Mouse (Mus musculus): ENCODE results near the gene Tspyl3. TPM values are rescaled to one million over a fixed set of nuclear protein-coding genes. Genes with fewer than 3 reads are reported as not detected.

Tspyl3 gene
- polyA plus RNA-seq, 1 experiment from 2014 or later: 11.7 TPM

- H3K27ac ChIP-seq (replicated peaks): no peak overlapping the region
- peaks cover 12% of the 10 kb centered on the region for H3K4me1 ChIP-seq
- H3K36me3 ChIP-seq: no peaks in the 10 kb centered on the region
- no peaks in the 10 kb centered on the region for H3K9me3 ChIP-seq
- H3K4me3 ChIP-seq: no peak overlapping the region
- no peak for ATAC-seq (ENCODE audit: low FRiP score, low read depth)
- no peak overlapping the region for H3K9ac ChIP-seq (replicated peaks)
- H3K27me3 ChIP-seq: no peaks in the 10 kb centered on the region
- no peak overlapping the region for H3K4me2 ChIP-seq (replicated peaks)
Observed at GRCm38 (mm10) chr2:153222130-153222529, 3.1 kb downstream of the Tspyl3 start.

- H3K27me3 ChIP-seq: no peaks in the 10 kb centered on the region
- 86% methylated on average over 4 of the region's 4 CpGs for WGBS
- no peaks in the 10 kb centered on the region for H3K9me3 ChIP-seq
- no peaks in the 10 kb centered on the region for H3K36me3 ChIP-seq
- H3K4me2 ChIP-seq (replicated peaks): no peak overlapping the region
- no peak overlapping the region for H3K9ac ChIP-seq (replicated peaks)
- no peak for ATAC-seq (ENCODE audit: low FRiP score, low read depth)
- no peak overlapping the region for H3K27ac ChIP-seq (replicated peaks)
- no peak overlapping the region for H3K4me3 ChIP-seq
- H3K4me1 ChIP-seq: peaks cover 12% of the 10 kb centered on the region
Observed at GRCm38 (mm10) chr2:153221620-153222019, 3.6 kb downstream of the Tspyl3 start.

- H3K27ac ChIP-seq (replicated peaks): no peak overlapping the region; the same call in 1 of the 2 replicates
- H3K4me2 ChIP-seq (replicated peaks): no peak overlapping the region
- H3K9me3 ChIP-seq: no peaks in the 10 kb centered on the region
- H3K9ac ChIP-seq (replicated peaks): no peak overlapping the region
- H3K4me3 ChIP-seq: no peak overlapping the region
- ATAC-seq (ENCODE audit: low FRiP score, low read depth): no peak
- H3K36me3 ChIP-seq: no peaks in the 10 kb centered on the region
- no peaks in the 10 kb centered on the region for H3K4me1 ChIP-seq
- 84% methylated on average over 3 of the region's 3 CpGs for WGBS
- H3K27me3 ChIP-seq: no peaks in the 10 kb centered on the region
Observed at GRCm38 (mm10) chr2:153218516-153218915, 6.7 kb downstream of the Tspyl3 start.

- Histone ChIP-seq H3K4me1 (no peaks in the 10 kb centered on the region), H3K36me3 (no peaks in the 10 kb centered on the region), H3K27ac (replicated peaks) (no peak overlapping the region), H3K27me3 (no peaks in the 10 kb centered on the region), H3K4me3 (no peak overlapping the region), H3K9ac (replicated peaks) (no peak overlapping the region), H3K4me2 (replicated peaks) (no peak overlapping the region), H3K9me3 (no peaks in the 10 kb centered on the region)
- WGBS: 88% methylated on average over 10 of the region's 10 CpGs
- no peak for ATAC-seq (ENCODE audit: low FRiP score, low read depth)
Observed at GRCm38 (mm10) chr2:153217826-153218340, 7.4 kb downstream of the Tspyl3 start.

GRCm38 (mm10) chr2:153215421-153215820 lies 9.8 kb downstream of the Tspyl3 start:
- Histone ChIP-seq H3K4me3 (no peak overlapping the region), H3K9ac (replicated peaks) (no peak overlapping the region), H3K4me1 (no peaks in the 10 kb centered on the region), H3K27ac (replicated peaks) (no peak overlapping the region), H3K27me3 (no peaks in the 10 kb centered on the region), H3K36me3 (0 out of 2 replicates have a peak, but pooled peaks cover 4% of the 10 kb centered on the region), H3K9me3 (no peaks in the 10 kb centered on the region), H3K4me2 (replicated peaks) (no peak overlapping the region)
- 79% methylated on average over 4 of the region's 4 CpGs for WGBS
- no peak for ATAC-seq (ENCODE audit: low FRiP score, low read depth)

GRCm38 (mm10) chr2:153214771-153215259 lies 10.4 kb downstream of the Tspyl3 start:
- Histone ChIP-seq H3K4me1 (no peaks in the 10 kb centered on the region), H3K9me3 (no peaks in the 10 kb centered on the region), H3K4me3 (no peak overlapping the region), H3K36me3 (peaks cover 8% of the 10 kb centered on the region), H3K27ac (replicated peaks) (no peak overlapping the region), H3K9ac (replicated peaks) (no peak overlapping the region), H3K27me3 (no peaks in the 10 kb centered on the region), H3K4me2 (replicated peaks) (no peak overlapping the region)
- WGBS: 85% methylated on average over 6 of the region's 6 CpGs
- no peak for ATAC-seq (ENCODE audit: low FRiP score, low read depth)

GRCm38 (mm10) chr2:153213351-153213750 lies 11.9 kb downstream of the Tspyl3 start:
- no peaks in the 10 kb centered on the region for H3K4me1 ChIP-seq
- H3K4me3 ChIP-seq: no peak overlapping the region
- no peak overlapping the region for H3K27ac ChIP-seq (replicated peaks)
- no peak for ATAC-seq (ENCODE audit: low FRiP score, low read depth)
- no peaks in the 10 kb centered on the region for H3K9me3 ChIP-seq
- no peak overlapping the region for H3K4me2 ChIP-seq (replicated peaks)
- WGBS: 86% methylated on average over 4 of the region's 4 CpGs
- no peak overlapping the region for H3K9ac ChIP-seq (replicated peaks)
- H3K27me3 ChIP-seq: no peaks in the 10 kb centered on the region
- H3K36me3 ChIP-seq: peaks cover 21% of the 10 kb centered on the region

GRCm38 (mm10) chr2:153211451-153211850 lies 13.8 kb downstream of the Tspyl3 start:
- WGBS: 95% methylated on average over 5 of the region's 5 CpGs
- ATAC-seq (ENCODE audit: low FRiP score, low read depth): no peak
- Histone ChIP-seq H3K4me3 (no peak overlapping the region), H3K9ac (replicated peaks) (no peak overlapping the region), H3K4me1 (no peaks in the 10 kb centered on the region), H3K4me2 (replicated peaks) (no peak overlapping the region), H3K27ac (replicated peaks) (no peak overlapping the region), H3K36me3 (peaks cover 39% of the 10 kb centered on the region), H3K9me3 (no peaks in the 10 kb centered on the region), H3K27me3 (no peaks in the 10 kb centered on the region)

GRCm38 (mm10) chr2:153209286-153209685 lies 16.0 kb downstream of the Tspyl3 start:
- WGBS: 97% methylated on average over 5 of the region's 5 CpGs
- Histone ChIP-seq H3K4me1 (no peaks in the 10 kb centered on the region), H3K27ac (replicated peaks) (no peak overlapping the region), H3K27me3 (no peaks in the 10 kb centered on the region), H3K36me3 (peaks cover 60% of the 10 kb centered on the region), H3K4me3 (no peak overlapping the region), H3K9me3 (no peaks in the 10 kb centered on the region), H3K4me2 (replicated peaks) (no peak overlapping the region), H3K9ac (replicated peaks) (no peak overlapping the region)
- ATAC-seq (ENCODE audit: low FRiP score, low read depth): no peak

GRCm38 (mm10) chr2:153208149-153208548 lies 17.1 kb downstream of the Tspyl3 start:
- no peaks in the 10 kb centered on the region for H3K27me3 ChIP-seq
- H3K36me3 ChIP-seq: peaks cover 69% of the 10 kb centered on the region
- H3K4me2 ChIP-seq (replicated peaks): no peak overlapping the region
- no peak overlapping the region for H3K27ac ChIP-seq (replicated peaks)
- H3K4me3 ChIP-seq: no peak overlapping the region
- no peak for ATAC-seq (ENCODE audit: low FRiP score, low read depth)
- no peak overlapping the region for H3K9ac ChIP-seq (replicated peaks)
- no peaks in the 10 kb centered on the region for H3K4me1 ChIP-seq
- no peaks in the 10 kb centered on the region for H3K9me3 ChIP-seq
- WGBS: 97% methylated on average over 2 of the region's 2 CpGs

GRCm38 (mm10) chr2:153202766-153203165 lies 22.5 kb downstream of the Tspyl3 start:
- no peak for ATAC-seq (ENCODE audit: low FRiP score, low read depth)
- H3K36me3 ChIP-seq: peaks cover 79% of the 10 kb centered on the region
- 77% methylated on average over 1 of the region's 1 CpGs for WGBS

GRCm38 (mm10) chr2:153199114-153199513 lies 26.1 kb downstream of the Tspyl3 start:
- WGBS: 94% methylated on average over 2 of the region's 2 CpGs
- Histone ChIP-seq H3K4me3 (no peak overlapping the region), H3K4me2 (replicated peaks) (no peak overlapping the region), H3K36me3 (peaks cover 73% of the 10 kb centered on the region), H3K27me3 (no peaks in the 10 kb centered on the region), H3K9ac (replicated peaks) (no peak overlapping the region), H3K4me1 (no peaks in the 10 kb centered on the region), H3K9me3 (no peaks in the 10 kb centered on the region), H3K27ac (replicated peaks) (no peak overlapping the region)
- ATAC-seq (ENCODE audit: low FRiP score, low read depth): no peak

More at GRCm38 (mm10) chr2:153202766-153203165, 22.5 kb downstream of the Tspyl3 start:
- no peaks in the 10 kb centered on the region for H3K4me1 ChIP-seq
- H3K9me3 ChIP-seq: no peaks in the 10 kb centered on the region
- H3K9ac ChIP-seq (replicated peaks): no peak overlapping the region
- no peak overlapping the region for H3K4me2 ChIP-seq (replicated peaks)
- no peaks in the 10 kb centered on the region for H3K27me3 ChIP-seq
- no peak overlapping the region for H3K27ac ChIP-seq (replicated peaks)
- no peak overlapping the region for H3K4me3 ChIP-seq

- H3K9ac ChIP-seq (replicated peaks): no peak overlapping the region
- no peaks in the 10 kb centered on the region for H3K27me3 ChIP-seq
- no peak overlapping the region for H3K4me2 ChIP-seq (replicated peaks)
- no peak overlapping the region for H3K27ac ChIP-seq (replicated peaks)
- WGBS: 84% methylated on average over 5 of the region's 5 CpGs
- H3K36me3 ChIP-seq: peaks cover 69% of the 10 kb centered on the region
- H3K4me3 ChIP-seq: no peak overlapping the region
- H3K9me3 ChIP-seq: no peaks in the 10 kb centered on the region
- ATAC-seq (ENCODE audit: low FRiP score, low read depth): no peak
- no peaks in the 10 kb centered on the region for H3K4me1 ChIP-seq
Observed at GRCm38 (mm10) chr2:153198485-153198884, 26.8 kb downstream of the Tspyl3 start.

Measured in midbrain, embryonic 12.5 days (tissue).